Mouse (Mus musculus) Patski (cell line): ENCODE measurements at regions not wholly inside any gene's neighbourhood (a gene's known extent, or its start where the extent isn't known, plus 50 kb on each side); places are given as distances from the start of the nearest gene placed in this dataset.

ENCODE experiments used
- ATAC-seq: fragments of 100-300 bp; one replicate; pipeline ENCODE4 v1.8.0; 2021
- CTCF ChIA-PET: fragments of 350-600 bp; sonication (Branson Sonifier 250); formaldehyde crosslinking; loops from one replicate; lab custom pipeline; 2022; ENCODE audit warnings: inconsistent platforms; lab: Charles Lee
- POLR2A ChIA-PET: fragments of 350-600 bp; sonication (Branson Sonifier 250); formaldehyde crosslinking; loops from one replicate; lab custom pipeline; 2022; ENCODE audit warnings: antibody characterized with exemption, inconsistent platforms; lab: Charles Lee
- DNase-seq: peaks from one replicate; pipeline ENCODE4 v3.0.0-alpha.2; 2011; ENCODE audit warnings: low read depth, low spot score
- H3K27me3 ChIP-seq: fragments of 371-371 bp; one replicate; pipeline ENCODE4 v1.5.1; 2021
- CTCF ChIP-seq: fragments of 100-300 bp; IDR thresholded peaks from one replicate; pipeline ENCODE4 v1.5.1; 2021
- in situ Hi-C: fragments of 300-500 bp; cut with MboI; formaldehyde crosslinking; loops from 3 replicates; pipeline ENCODE4 v1.11.1; 2018; ENCODE audit warnings: low pct_unique_long_range_greater_than_20kb, mixed read lengths

DNA sequence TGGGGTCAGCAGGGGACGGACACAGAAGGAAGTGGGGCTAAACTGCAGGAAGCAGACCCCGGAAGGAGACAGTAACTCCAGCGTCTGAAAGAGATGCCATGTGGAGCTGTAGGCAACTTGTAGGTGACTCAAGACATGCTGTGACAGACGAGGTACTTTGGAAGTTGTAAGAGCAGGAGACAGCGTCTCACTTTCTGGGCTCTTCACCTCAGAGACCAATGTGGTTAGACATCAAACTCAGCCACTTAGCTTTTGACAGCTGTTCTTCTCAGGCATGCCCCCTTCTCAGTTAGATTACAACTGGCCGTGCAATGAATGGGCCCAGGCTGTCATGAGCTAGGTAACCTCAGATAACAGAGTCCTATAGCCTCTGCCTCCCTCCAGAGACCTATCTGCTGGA is 159.3 kb upstream of the Id2 start:
- in situ Hi-C loops, result no loop called here
- DNase-seq (no peak), ATAC-seq (no peak)
- no peaks in the 10 kb centered on the region for H3K27me3 ChIP-seq
- ChIA-PET POLR2A (no interaction called here), CTCF (interaction anchor here (1.1 to 1.5 kb wide), 2 partner anchors 11 to 22 kb away, joined by 3 to 5 read pairs; no protein-coding TSS in a partner anchor)
- TF ChIP-seq CTCF, result no peak

DNA sequence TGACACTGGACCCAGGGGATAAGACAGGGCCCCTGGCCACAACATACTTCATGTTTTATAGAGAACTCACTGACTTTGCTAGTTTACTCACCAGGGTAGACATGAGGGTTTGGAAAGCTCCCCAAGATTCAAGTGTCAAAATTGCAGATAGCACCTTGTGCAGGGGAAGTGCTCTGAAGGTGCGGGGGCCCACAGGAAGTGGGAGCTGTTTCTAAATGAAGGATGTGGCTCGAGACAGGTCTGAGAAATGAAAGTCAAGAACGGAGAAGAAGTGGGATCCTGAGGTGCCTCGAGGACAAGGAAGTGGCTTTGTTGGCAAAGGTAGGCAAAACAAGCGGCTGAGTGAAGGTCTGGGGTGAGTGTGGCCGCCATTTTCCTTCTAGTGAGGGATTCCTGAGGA is 157.8 kb upstream of the Id2 start:
- ATAC-seq (no peak), DNase-seq (no peak)
- in situ Hi-C loops, result no loop called here
- no peaks in the 10 kb centered on the region for H3K27me3 ChIP-seq
- no peak for TF ChIP-seq CTCF
- POLR2A ChIA-PET, result no interaction called here
- CTCF ChIA-PET, result no interaction called here

DNA sequence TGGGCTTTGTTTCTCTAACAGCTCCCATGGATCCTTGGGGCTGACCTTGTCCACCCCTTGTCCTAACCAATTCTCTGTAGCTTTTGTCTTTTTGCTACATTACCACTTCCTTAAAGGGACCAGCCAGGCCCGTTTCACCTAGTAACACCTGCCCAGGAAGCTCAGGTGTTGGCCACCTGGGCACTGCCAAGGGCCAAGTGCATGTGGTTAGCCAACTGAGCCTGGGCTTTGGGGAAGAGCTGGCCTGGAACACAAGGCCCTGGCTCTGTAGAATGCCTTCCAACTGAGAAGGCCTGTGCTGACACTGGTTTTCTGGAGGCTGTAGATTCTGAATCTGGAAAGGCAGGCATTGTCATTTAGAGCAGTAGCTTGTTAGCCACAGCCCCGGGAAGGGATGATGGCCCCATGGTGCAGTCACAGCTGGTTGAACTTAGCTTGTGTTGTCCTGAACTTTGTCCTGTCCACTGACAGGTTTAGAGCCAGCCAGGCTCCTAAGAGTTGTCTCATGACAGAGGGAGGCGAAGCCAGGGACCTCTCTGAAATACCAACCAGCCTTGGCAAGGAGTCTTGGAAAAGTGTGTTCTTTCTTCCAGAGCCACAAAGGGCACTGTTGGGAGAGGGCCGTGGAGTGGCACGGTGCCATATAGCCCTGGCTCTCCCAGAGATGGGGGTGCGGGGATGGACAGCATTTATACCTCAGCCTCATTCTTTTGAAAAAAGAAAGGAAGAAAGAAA is 156.0 kb upstream of the Id2 start:
- DNase-seq (no peak), ATAC-seq (no peak)
- in situ Hi-C loops, result no loop called here
- CTCF ChIA-PET, result no interaction called here
- POLR2A ChIA-PET, result no interaction called here
- no peak for TF ChIP-seq CTCF
- no peaks in the 10 kb centered on the region for H3K27me3 ChIP-seq

DNA sequence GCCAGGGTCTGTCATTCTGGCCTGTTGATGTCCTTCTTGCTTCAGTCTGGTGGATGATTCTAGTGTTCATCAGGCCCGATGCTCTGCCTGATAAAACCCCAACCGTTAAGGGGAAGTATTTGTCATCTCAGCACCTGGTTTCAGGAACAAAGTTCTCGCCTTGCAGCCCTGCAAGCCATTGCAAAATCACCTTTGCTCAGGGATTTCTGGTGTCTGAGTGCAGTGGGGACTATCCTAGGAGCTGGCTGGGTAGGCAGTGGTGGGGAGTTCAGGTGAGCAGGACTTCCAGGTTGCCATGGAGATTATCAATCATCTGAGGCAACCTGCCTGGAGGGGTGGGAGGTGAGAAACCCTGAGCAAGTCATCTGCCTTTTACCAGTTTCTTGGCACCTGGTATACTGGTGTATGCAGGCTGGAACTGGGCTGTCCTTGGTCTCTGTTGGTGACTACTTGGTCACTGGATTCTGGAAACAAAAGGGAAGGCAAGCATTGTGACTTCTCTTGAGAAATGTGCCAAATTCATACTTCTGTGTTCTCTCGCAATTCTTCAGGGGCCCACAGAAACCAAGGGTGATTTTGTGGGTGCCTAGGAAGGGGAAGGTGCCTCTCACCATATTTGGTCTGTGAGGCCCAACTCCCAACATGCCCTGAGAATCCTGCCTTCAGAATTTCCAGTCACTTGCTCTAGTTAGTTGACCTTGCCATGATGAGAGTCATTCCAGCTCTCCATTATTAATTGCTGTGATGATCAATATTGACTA is 154.7 kb upstream of the Id2 start:
- TF ChIP-seq CTCF, result no peak
- in situ Hi-C loops, result no loop called here

DNA sequence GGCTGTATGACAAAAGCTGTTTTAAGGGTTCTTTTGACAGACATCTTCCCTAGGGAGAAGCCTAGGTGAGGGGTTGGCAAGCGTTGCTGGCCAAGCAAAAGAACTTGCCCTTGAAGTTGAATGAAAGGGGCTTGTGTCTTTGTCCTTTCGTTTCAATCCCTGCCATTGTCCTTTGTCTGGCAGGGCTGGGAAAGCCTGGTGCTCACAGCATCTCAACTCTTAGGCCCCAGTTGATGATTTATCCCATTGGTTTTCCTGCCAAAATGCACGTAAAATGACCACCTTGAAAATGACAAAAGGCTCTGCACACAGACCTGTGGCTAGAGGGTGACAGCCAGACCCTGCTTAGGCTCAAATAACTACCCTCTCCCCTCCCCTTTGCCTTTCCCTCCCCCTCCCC is 153.9 kb upstream of the Id2 start:
- in situ Hi-C loops, result no loop called here
- ATAC-seq (no peak), DNase-seq (no peak)
- TF ChIP-seq CTCF, result no peak
- CTCF ChIA-PET, result no interaction called here
- no peaks in the 10 kb centered on the region for H3K27me3 ChIP-seq
- POLR2A ChIA-PET, result no interaction called here

More for the DNA sequence above, 154.7 kb upstream of the Id2 start:
- ChIA-PET POLR2A (no interaction called here), CTCF (no interaction called here)
- no peaks in the 10 kb centered on the region for H3K27me3 ChIP-seq
- ATAC-seq, result no peak
- no peak for DNase-seq

DNA sequence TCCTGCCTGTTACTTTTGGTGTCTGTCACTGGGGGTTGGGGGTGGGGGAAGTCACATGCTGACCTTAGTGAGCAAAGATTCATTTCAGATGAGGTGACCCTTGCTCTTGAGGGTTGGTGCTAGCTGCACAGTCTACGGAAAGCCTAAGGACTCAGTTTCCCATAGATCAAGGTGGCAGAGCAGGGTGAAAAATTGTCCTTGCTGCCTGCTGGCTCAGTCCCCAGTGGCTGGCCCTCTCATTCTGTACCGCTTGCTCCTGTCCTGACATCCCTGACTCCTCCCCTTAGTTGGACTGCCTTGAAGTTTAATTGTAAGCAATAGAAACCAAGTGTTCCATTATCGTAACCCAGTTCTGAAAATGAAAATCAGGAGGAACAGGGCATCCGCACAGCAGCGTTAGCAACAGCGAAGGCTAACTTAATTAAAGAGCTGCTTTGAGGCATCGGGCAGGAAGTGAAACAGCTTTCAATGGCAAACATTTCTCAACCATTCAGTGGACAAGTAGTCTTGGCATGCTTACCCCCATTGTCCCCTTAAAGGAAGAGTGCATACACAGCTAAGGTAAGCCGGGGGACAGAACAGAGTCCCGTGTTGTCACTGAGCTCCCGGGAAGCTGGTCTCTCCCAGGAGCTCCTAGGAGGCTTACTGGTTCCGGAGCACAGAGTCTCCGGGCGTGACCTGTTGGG is 151.9 kb upstream of the Id2 start:
- in situ Hi-C loops, result no loop called here
- no peak for TF ChIP-seq CTCF
- CTCF ChIA-PET, result no interaction called here
- POLR2A ChIA-PET, result no interaction called here
- DNase-seq, result no peak
- H3K27me3 ChIP-seq, result no peaks in the 10 kb centered on the region
- no peak for ATAC-seq

DNA sequence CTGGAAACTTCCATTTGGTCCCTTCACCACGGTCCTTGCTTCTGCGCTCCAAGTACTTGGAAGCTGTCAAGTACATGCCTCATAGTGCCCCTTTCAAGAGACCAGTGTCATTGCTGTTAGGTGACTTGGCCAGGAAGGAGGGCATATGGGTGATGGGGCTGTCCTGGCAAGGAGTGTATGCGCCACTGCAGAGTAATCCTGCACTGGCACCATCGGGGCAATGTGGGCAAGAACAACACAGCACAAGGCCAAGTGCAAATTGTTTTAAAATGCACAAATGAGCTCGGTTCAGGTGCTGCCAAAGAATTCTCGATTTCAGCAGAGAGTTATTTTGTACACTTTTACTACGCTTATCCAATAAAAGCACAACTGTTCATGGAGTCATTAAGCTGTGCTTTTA is 149.6 kb upstream of the Id2 start:
- ATAC-seq (no peak), DNase-seq (no peak)
- ChIA-PET POLR2A (no interaction called here), CTCF (no interaction called here)
- H3K27me3 ChIP-seq, result no peaks in the 10 kb centered on the region
- TF ChIP-seq CTCF, result no peak
- in situ Hi-C loops, result no loop called here

GRCm38 (mm10) chr12:25245661-25246060 is 148.7 kb upstream of the Id2 start:
- POLR2A ChIA-PET, result no interaction called here
- ATAC-seq, result no peak
- CTCF ChIA-PET, result interaction anchor here (1.2 kb wide), 1 partner anchor 11 kb away, joined by 5 read pairs; no protein-coding TSS in a partner anchor
- in situ Hi-C loops, result no loop called here
- TF ChIP-seq CTCF, result no peak
- no peak for DNase-seq
- no peaks in the 10 kb centered on the region for H3K27me3 ChIP-seq

GRCm38 (mm10) chr12:25245251-25245650 is 148.3 kb upstream of the Id2 start:
- in situ Hi-C loops, result no loop called here
- H3K27me3 ChIP-seq, result no peaks in the 10 kb centered on the region
- no peak for TF ChIP-seq CTCF
- ATAC-seq, result no peak
- no peak for DNase-seq
- CTCF ChIA-PET, result interaction anchor here (1.2 kb wide), 1 partner anchor 11 kb away, joined by 5 read pairs; no protein-coding TSS in a partner anchor
- POLR2A ChIA-PET, result no interaction called here

GRCm38 (mm10) chr12:25244666-25245065 is 147.7 kb upstream of the Id2 start:
- H3K27me3 ChIP-seq, result no peaks in the 10 kb centered on the region
- POLR2A ChIA-PET, result no interaction called here
- CTCF ChIA-PET, result interaction anchor here (1.2 kb wide), 1 partner anchor 12 kb away, joined by 5 read pairs; no protein-coding TSS in a partner anchor

More at GRCm38 (mm10) chr12:25244666-25245065, 147.7 kb upstream of the Id2 start:
- in situ Hi-C loops, result no loop called here
- ATAC-seq (peak; percentile 39), DNase-seq (no peak)
- no peak for TF ChIP-seq CTCF
